Mouse (Mus musculus) myocyte (in vitro differentiated cells): ENCODE measurements around the gene Mpst.

Experiments
- MYOD1 ChIP-seq, 3 experiments: IDR thresholded peaks; one replicate each; pipeline ENCODE4 v1.6.1; 2011; ENCODE audit warnings: control low read depth in 2 of 3, low read depth in 2 of 3, mild to moderate bottlenecking in 2 of 3, moderate library complexity in 1 of 3; ENCODE audit not compliant: insufficient read length in 2 of 3, control insufficient read depth in 1 of 3
- POLR2A ChIP-seq: IDR thresholded peaks from one replicate; pipeline ENCODE4 v1.6.1; 2011; ENCODE audit warnings: low read depth, mild to moderate bottlenecking, control low read depth, moderate library complexity; ENCODE audit not compliant: insufficient read length
- USF1 ChIP-seq: IDR thresholded peaks from one replicate; pipeline ENCODE4 v1.6.1; 2011; ENCODE audit warnings: low read depth, mild to moderate bottlenecking, control low read depth, moderate library complexity

DNA sequence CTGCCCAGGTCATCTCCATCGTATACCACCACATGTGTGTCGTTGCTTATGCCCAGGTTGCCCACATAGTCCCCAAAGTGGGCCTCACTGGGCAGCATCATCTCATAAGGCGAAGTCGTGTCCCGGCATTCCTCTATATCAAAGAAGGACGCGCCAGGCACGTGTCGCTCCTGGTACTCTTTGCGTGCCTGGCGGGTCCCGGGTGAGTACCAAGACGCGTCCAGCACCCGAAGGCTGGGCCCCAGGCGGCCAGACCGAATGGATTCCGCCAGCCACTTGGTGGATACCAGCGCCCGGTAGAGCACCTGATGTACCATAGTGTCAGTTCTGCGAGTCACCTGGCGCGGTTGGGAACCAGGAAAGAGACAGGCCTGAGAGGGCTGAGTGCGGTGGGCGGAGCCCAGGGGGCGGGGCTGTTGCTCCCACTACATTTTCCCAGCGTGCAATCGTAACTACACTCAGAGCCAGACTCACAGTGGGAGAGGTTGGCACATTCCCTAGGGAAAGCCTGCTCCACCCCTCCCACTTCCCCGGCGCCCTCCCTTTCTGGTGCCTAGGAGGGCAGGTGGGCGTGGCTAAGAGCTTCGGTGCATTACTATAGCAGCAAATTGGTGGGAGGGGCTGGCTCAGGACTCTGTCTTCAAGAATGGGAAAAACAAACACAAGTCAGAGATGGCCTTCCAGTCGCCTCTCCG lies 552 bp upstream of the Mpst start, which contains the start of gene Tst:
- no peak for TF ChIP-seq MYOD1 (IDR thresholded peaks at IDR 0.05; ENCODE audit: control insufficient read depth in 1 of 3, insufficient read length in 2 of 3, low read depth in 2 of 3)
- TF ChIP-seq POLR2A, result no peak
- TF ChIP-seq USF1, result no peak
